Mouse (Mus musculus) cerebellum, adult 2 months (tissue): ENCODE measurements around the gene Dusp9. TPM values are rescaled to one million over a fixed set of nuclear protein-coding genes. Genes with fewer than 3 reads are reported as not detected.

Experiments used
- DNase-seq, 2 experiments: peaks; one replicate each; pipeline ENCODE4 v3.0.0; 2021
- H3K27ac ChIP-seq: fragments of 200-500 bp; 2 replicates; pipeline ENCODE4 v1.5.1; 2012; ENCODE audit warnings: low read length, control low read depth, inconsistent platforms; ENCODE audit not compliant: insufficient read depth
- H3K27me3 ChIP-seq: fragments of 200-500 bp; 2 replicates; pipeline ENCODE4 v1.6.1; 2012; ENCODE audit warnings: inconsistent platforms, mild to moderate bottlenecking, low read length, moderate library complexity; ENCODE audit not compliant: control insufficient read depth, insufficient read depth
- H3K4me1 ChIP-seq: fragments of 200-500 bp; 2 replicates; pipeline ENCODE4 v1.6.1; 2011; ENCODE audit warnings: low read length; ENCODE audit not compliant: control insufficient read depth, insufficient read depth
- H3K4me3 ChIP-seq: fragments of 200-500 bp; replicated peaks from 2 replicates; pipeline ENCODE3; 2011; ENCODE audit warnings: mild to moderate bottlenecking, low read depth, low read length, control low read depth; ENCODE audit not compliant: insufficient read depth
- CTCF ChIP-seq: fragments of 200-500 bp; IDR thresholded peaks from 2 replicates; pipeline ENCODE4 v1.5.1; 2011; ENCODE audit warnings: low read depth, mild to moderate bottlenecking, control low read depth, low read length, moderate library complexity, borderline replicate concordance; ENCODE audit not compliant: insufficient read depth
- POLR2A ChIP-seq: fragments of 200-500 bp; IDR thresholded peaks from 2 replicates; pipeline ENCODE4 v1.6.1; 2011; ENCODE audit warnings: low read length, control low read depth, borderline replicate concordance; ENCODE audit not compliant: insufficient read depth
- WGBS: fragments of 180-500 bp; shearing (Covaris S2); methylation state at CpG from one replicate; pipeline ENCODE4 v1.1.7; 2018; 5-methylcytosine and 5-hydroxymethylcytosine counted together
- polyA plus RNA-seq: library from polyadenylated mRNA; depleted of rRNA; stranded (reverse); fragments of >200 nt; gene quantifications from 2 replicates; pipeline ENCODE4 v1.2.3, GENCODE M21; 2012

The Dusp9 gene
- polyA plus RNA-seq, 1 experiment = 0.52 TPM

GRCm38 (mm10) chrX:73655529-73655928 lies 16.3 kb downstream of the Dusp9 start:
- Histone ChIP-seq H3K4me3 (no peak overlapping the region), H3K4me1 (peaks cover 14% of the 10 kb centered on the region), H3K27ac (no peak overlapping the region), H3K27me3 (no peaks in the 10 kb centered on the region)
- 72% methylated on average over 3 of the region's 3 CpGs for WGBS
- TF ChIP-seq POLR2A (no peak), CTCF (no peak)
- DNase-seq = no peak

GRCm38 (mm10) chrX:73658391-73658790 lies 19.2 kb downstream of the Dusp9 start:
- 54% methylated on average over 7 of the region's 7 CpGs for WGBS
- peaks cover 18% of the 10 kb centered on the region for H3K4me1 ChIP-seq
- peak overlapping the region; percentile 23; the same call in 1 of the 2 replicates for H3K27ac ChIP-seq
- no peak for DNase-seq
- H3K27me3 ChIP-seq = no peaks in the 10 kb centered on the region
- H3K4me3 ChIP-seq = no peak overlapping the region
- no peak for TF ChIP-seq POLR2A
- no peak for TF ChIP-seq CTCF

GRCm38 (mm10) chrX:73658936-73659574 lies 19.8 kb downstream of the Dusp9 start:
- Histone ChIP-seq H3K27me3 (no peaks in the 10 kb centered on the region), H3K4me1 (peaks cover 18% of the 10 kb centered on the region), H3K4me3 (peak overlapping the region; percentile 58), H3K27ac (peak overlapping the region; percentile 68; the same call in 1 of the 2 replicates)
- DNase-seq = peak in 1 of 2 experiments; percentile 30
- WGBS = 33% methylated on average over 13 of the region's 13 CpGs
- TF ChIP-seq POLR2A (no peak), CTCF (no peak)

DNA sequence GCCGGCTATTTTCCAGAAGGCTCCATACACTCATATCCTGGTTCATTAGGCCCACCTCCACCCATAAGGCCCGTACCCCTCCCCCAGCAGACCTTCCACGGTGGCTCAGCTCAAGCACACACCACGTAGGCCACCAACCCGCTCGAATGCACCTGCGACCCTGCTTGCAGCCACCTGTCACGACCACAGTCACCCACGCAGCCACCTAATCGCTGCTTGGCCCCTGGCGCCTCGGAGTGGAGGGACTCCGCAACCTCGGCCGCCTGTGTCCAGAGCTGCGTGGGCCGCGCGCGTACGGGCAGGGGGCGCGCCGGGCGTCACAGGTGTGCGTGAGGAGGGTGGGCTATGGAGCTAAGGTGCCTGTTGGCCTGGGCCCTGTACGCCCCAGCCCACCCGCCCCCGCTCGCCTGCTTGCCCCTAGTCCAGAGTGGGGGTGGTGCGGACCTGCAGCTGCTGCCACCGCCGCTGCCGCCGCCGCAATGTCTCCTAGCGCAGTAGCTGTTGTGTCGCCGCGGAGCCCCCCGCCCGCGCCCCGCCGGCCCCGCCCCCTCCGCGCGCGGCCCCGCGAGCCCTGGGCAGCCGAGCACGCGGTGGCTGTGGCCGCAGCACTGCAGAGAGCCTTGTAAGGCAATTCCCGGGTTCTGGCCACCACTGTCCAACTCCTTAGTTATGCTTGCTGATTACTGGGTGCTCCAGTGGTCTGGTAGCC lies 20.5 kb downstream of the Dusp9 start, which contains the start of gene Pnck:
TSS of gene Pnck (minus strand) at position 543 of the 709 bp plus-strand sequence.
- Histone ChIP-seq H3K27me3 (no peaks in the 10 kb centered on the region), H3K27ac (peak within 1 kb of the TSS; percentile 68), H3K4me1 (peaks cover 18% of the 10 kb centered on the region), H3K4me3 (peak within 1 kb of the TSS; percentile 58)
- peak; percentile 37 to 53 for DNase-seq
- WGBS = 24% methylated on average over 38 of the region's 57 CpGs
- TF ChIP-seq CTCF (no peak), POLR2A (no peak)

GRCm38 (mm10) chrX:73660284-73660665 lies 21.1 kb downstream of the Dusp9 start:
- WGBS = 4% methylated on average over 3 of the region's 3 CpGs
- H3K27me3 ChIP-seq = no peaks in the 10 kb centered on the region

GRCm38 (mm10) chrX:73663143-73663542 lies 23.9 kb downstream of the Dusp9 start:
- TF ChIP-seq CTCF (peak; percentile 18; the same call in 1 of the 2 replicates), POLR2A (no peak)
- no peak for DNase-seq
- Histone ChIP-seq H3K4me1 (peaks cover 18% of the 10 kb centered on the region), H3K27ac (no peak overlapping the region), H3K27me3 (no peaks in the 10 kb centered on the region), H3K4me3 (no peak overlapping the region)

More at GRCm38 (mm10) chrX:73660284-73660665, 21.1 kb downstream of the Dusp9 start:
- peak overlapping the region; percentile 58 for H3K4me3 ChIP-seq
- TF ChIP-seq CTCF (no peak), POLR2A (no peak)
- peaks cover 18% of the 10 kb centered on the region for H3K4me1 ChIP-seq
- DNase-seq = peak in 1 of 2 experiments; percentile 33
- peak overlapping the region; percentile 38; the same call in 1 of the 2 replicates for H3K27ac ChIP-seq

GRCm38 (mm10) chrX:73672031-73672431 lies 32.8 kb downstream of the Dusp9 start:
- H3K4me1 ChIP-seq = peaks cover 5% of the 10 kb centered on the region
- TF ChIP-seq POLR2A (no peak), CTCF (peak; percentile 64; the same call in 1 of the 2 replicates)
- H3K4me3 ChIP-seq = peak overlapping the region; percentile 72
- no peaks in the 10 kb centered on the region for H3K27me3 ChIP-seq
- 23% methylated on average over 4 of the region's 4 CpGs for WGBS
- H3K27ac ChIP-seq = peak overlapping the region; percentile 73
- peak; percentile 71 for DNase-seq

DNA sequence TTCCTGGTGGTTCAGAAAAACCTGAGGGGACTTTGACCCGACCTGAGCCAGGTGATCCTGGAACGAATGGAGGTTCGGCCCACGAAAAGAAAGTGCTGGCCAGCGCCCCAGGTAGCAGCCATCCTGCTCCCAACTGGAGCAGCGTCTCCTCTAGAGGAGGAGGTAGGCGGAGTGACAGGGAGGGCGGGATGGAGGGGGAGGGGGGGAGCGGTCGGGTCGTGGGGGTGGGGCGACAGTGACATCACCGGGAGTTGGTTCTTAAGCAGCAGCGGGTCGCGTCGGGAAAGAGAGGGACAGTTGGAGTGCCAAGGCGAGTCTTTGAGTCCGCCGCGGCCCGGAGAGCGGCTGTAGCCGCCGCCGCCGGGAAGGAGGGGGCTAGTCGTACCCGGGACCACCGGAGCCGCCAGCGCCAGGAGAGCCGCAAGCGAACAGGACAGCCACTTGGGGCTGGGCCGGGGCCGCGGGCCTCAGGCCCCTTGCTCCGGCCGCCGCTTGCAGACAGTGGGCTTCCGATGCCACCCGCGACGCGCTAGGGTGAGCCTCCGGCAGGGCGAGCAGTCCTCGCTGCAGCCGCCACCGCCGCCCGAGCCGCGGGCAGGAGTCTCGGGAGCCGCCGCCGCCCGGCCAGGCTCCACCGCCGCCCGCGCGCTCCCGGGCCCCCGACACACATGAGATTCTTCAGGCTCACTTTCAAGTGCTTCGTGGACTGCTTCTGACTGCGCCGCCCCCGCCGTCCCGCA lies 33.8 kb downstream of the Dusp9 start, which contains the start of gene Slc6a8:
TSS of gene Slc6a8 (plus strand) at position 272 of the 740 bp plus-strand sequence.
- peaks cover 5% of the 10 kb centered on the region for H3K4me1 ChIP-seq
- peak within 1 kb of the TSS; percentile 82 for H3K4me3 ChIP-seq
- H3K27me3 ChIP-seq = no peaks in the 10 kb centered on the region
- DNase-seq = peak; percentile 79 to 80
- peak within 1 kb of the TSS; percentile 96 for H3K27ac ChIP-seq
- TF ChIP-seq POLR2A (peak; percentile 87), CTCF (no peak)
- WGBS = 9% methylated on average over 35 of the region's 72 CpGs
